Mouse (Mus musculus) left cerebral cortex, adult 2 months (tissue): ENCODE results near the gene Slc22a1. TPM values are rescaled to one million over a fixed set of nuclear protein-coding genes. Genes with fewer than 3 reads are reported as not detected.

Experiments
- DNase-seq, 2 experiments: peaks; one replicate each; pipeline ENCODE4 v3.0.0; 2021 to 2022; ENCODE audit warnings: low spot score in 2 of 2, mixed read lengths in 1 of 2; ENCODE audit errors: extremely low spot score in 1 of 2
- H3K27ac ChIP-seq: fragments of 200-600 bp; 2 replicates; pipeline ENCODE4 v1.8.1; 2022
- H3K4me3 ChIP-seq: fragments of 200-600 bp; 2 replicates; pipeline ENCODE4 v1.8.1; 2022
- CTCF ChIP-seq: fragments of 200-600 bp; IDR thresholded peaks from 2 replicates; pipeline ENCODE4 v1.8.1; 2022; ENCODE audit warnings: antibody characterized with exemption, mild to moderate bottlenecking, moderate library complexity
- intact Hi-C: fragments of 180-260 bp; cut with DNase I; formaldehyde crosslinking; loops from one replicate; pipeline ENCODE4 v1.15.1; 2025
- total RNA-seq, 2 experiments: library from RNA; stranded (reverse); gene quantifications; 2 replicates each; pipeline ENCODE4 v1.2.3; 2021

Slc22a1 gene
- total RNA-seq, 2 experiments from 2014 or later, result 0.61 to 0.96 TPM

DNA sequence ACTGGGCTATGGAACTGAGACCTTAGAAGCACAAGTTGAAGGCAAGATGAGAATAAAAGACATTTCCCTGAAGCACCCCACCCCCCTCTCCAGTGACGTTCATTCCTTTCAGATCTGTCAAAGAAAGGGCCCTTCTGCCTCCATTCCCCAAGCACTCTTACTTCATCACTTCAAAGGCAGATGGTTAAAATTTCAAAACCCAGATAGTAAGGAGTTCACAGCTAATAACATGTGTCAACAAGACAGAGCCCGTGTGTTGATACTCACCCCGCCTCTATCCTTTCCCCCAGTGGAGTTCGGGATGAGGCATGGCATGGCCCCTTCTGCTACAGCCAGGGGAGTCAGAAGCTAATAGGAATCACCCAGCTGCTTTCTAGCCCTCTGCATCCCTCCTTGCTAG is 60.2 kb downstream of the Slc22a1 start:
- DNase-seq, result no peak
- intact Hi-C loops, result no loop called here
- H3K4me3 ChIP-seq, result no peak overlapping the region
- no peak for TF ChIP-seq CTCF
- H3K27ac ChIP-seq, result no peak overlapping the region

DNA sequence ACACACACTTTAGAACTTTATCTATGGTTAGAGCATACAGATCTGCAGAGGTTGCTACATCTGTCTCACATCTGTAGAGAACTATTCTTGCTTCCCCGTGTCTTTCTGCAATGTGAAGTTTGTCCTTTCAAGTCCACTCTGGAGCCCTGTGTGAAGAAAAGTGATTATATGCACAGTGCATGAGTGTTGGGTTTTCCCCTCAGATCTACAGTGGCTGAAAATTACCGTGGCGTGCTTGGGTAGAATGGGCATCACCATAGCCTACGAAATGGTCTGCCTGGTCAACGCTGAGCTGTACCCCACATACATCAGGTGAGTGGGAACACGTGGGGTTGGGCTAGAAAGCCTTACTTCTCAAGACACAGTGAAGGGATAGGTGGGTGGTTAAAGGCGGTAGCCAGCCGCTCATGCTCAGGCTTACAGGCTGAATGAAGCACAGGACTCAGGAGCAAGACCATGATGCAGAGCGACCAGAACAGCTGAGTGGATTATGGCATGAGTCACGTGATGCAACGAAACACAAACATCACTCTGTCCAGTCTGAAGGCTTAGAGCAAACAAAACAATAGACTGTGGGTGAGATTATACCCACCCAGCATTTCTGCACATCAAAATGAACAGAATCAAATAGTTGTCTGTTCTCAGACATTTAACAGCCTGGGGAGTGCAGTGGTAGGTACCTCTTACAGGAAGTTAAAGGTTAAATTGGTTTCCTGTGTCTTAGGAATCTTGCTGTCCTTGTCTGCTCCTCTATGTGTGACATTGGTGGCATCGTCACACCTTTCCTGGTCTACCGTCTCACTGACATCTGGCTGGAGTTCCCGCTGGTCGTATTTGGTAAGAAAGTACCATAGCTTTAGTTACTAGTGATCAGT is 60.9 kb downstream of the Slc22a1 start:
- no peak for DNase-seq
- Histone ChIP-seq H3K4me3 (no peak overlapping the region), H3K27ac (no peak overlapping the region)
- no peak for TF ChIP-seq CTCF
- intact Hi-C loops, result no loop called here

DNA sequence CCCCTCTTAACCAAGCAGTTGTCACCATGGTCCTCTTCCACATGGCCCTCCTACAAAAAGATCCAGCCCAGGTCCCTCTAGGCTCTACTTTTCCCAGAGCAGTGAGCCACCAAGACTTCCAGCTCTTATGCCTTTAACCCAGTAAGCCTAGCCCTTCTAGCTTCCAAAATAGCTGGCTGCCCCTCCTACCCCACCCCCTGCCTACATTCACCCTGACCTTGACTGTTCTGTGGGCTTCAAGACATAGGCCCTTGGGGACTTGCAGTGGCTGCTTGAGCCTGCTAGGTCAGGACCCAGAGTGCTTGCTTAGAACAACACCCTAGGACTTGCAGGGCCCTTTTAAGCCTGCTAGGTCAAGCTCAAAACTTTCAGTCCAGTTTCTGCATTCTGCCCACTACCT is 68.4 kb downstream of the Slc22a1 start:
- intact Hi-C loops, result no loop called here
- no peak for DNase-seq
- Histone ChIP-seq H3K27ac (no peak overlapping the region), H3K4me3 (no peak overlapping the region)
- no peak for TF ChIP-seq CTCF

DNA sequence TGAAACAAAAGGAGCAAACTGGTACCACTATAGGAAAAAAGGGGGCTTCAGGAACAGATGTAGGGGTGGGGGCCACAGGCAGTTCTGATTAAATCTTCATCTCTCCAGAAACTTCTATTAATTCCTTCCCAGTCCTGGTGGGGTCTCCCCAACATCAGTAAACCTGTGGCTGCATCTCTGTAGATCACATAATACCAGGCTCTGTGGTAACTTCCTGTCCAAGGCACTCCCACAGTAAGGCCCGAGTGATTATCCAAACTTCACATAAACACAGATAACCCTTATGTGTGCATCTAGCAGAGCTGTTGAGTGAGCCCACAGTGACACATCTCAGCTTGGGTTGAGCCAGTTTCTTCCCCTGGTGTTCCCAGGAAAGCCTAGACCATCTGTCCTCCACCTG is 69.0 kb downstream of the Slc22a1 start:
- Histone ChIP-seq H3K4me3 (no peak overlapping the region), H3K27ac (no peak overlapping the region)
- no peak for DNase-seq
- intact Hi-C loops, result no loop called here
- no peak for TF ChIP-seq CTCF

Other genes with a start within 250 kb of the Slc22a1 start
- 1 to 10 TPM; 1.9 to 2.8 TPM for gene Slc22a3, start 168.1 kb downstream of the Slc22a1 start, total RNA-seq
- 1 to 10 TPM in 1 of 2 experiments, under 1 TPM in 1; 0.98 to 1.3 TPM for gene Slc22a2, start 91.7 kb downstream of the Slc22a1 start, total RNA-seq
- 10 to 100 TPM; 29.1 to 29.3 TPM for gene Igf2r, start 93.8 kb upstream of the Slc22a1 start, total RNA-seq
- gene Mas1, start 192.3 kb upstream of the Slc22a1 start, total RNA-seq, result 10 to 100 TPM; 36.8 to 42.2 TPM
- not detected for gene Mrgprh, start 200.2 kb upstream of the Slc22a1 start, total RNA-seq
- 1 to 10 TPM; 2.8 to 4.0 TPM for gene Pnldc1, start 234.4 kb upstream of the Slc22a1 start, total RNA-seq
- gene Tcp1, start 239.9 kb upstream of the Slc22a1 start, total RNA-seq, result 100 to 1,000 TPM; 193 to 195 TPM
- gene Mrpl18, start 240.5 kb upstream of the Slc22a1 start, total RNA-seq, result 10 to 100 TPM; 56.1 to 60.5 TPM